Mouse (Mus musculus) C2C12 (cell line): ENCODE measurements around the gene Erf.
"Not testable (repeated sequence)": the region's sequence is repeated elsewhere in the genome, so short reads cannot be mapped to it uniquely, and the experiment has no call there.

Experiments used
- CTCF ChIP-seq: IDR thresholded peaks from one replicate; pipeline ENCODE4 v1.5.1; 2011; ENCODE audit not compliant: control insufficient read depth, insufficient read depth, insufficient read length
- MAX ChIP-seq: IDR thresholded peaks from one replicate; pipeline ENCODE4 v1.6.1; 2011; ENCODE audit warnings: mild to moderate bottlenecking, control low read depth
- MYOG ChIP-seq: IDR thresholded peaks from one replicate; pipeline ENCODE4 v1.6.1; 2011; ENCODE audit not compliant: control insufficient read depth, insufficient read length; ENCODE audit errors: extremely low read depth
- USF1 ChIP-seq: IDR thresholded peaks from one replicate; pipeline ENCODE4 v1.6.1; 2011; ENCODE audit warnings: low read depth, mild to moderate bottlenecking, control low read depth, moderate library complexity

- TF ChIP-seq CTCF, MYOG, USF1, MAX: not testable (repeated sequence)
Observed at GRCm38 (mm10) chr7:25265743-25266142, 15.2 kb upstream of the Erf start.
